Mouse (Mus musculus): ENCODE data around the gene Slc35f4. TPM values are rescaled to one million over a fixed set of nuclear protein-coding genes. Genes with fewer than 3 reads are reported as not detected.

Slc35f4 gene
- polyA plus RNA-seq (2012; ENCODE audit: low replicate concordance) = not detected in 2 replicates

GRCm38 (mm10) chr14:49525931-49526291 lies at the start of gene Slc35f4:
Slc35f4 (minus strand) TSS chr14:49526046.

All from leukemia stem cell, adult 10-12 weeks (primary cell).